8 mouse cellular contexts compared by ENCODE assay signal in the genomic region with DNA sequence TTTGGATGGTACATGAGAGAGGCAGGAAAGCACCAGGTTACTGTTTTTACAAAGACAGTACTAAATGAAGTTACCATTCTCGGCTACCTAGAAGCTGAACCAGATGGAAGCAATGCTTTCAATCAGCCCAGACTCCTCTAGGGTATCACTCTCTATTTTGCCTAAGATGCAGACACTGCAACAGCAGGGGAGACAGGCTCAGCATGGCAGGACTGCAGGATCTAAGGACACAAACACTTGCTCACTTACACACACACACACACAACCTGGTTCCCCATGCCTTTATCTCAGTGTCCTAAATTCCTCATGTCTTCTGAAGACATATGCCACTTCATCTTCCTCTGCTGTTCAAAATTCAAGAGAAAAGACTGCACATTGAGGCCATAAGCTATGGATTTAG.
"Had no signal": no experiment of that assay in that cellular context is flagged by ENCODE, and none has a peak within 500 bp of the region (broad histone marks: within the 10 kb centered on the region; RNA-seq: fewer than 3 reads in every experiment).

No protein-coding gene starts in this region.

- H3K4me2 ChIP-seq: limb, embryonic 13.5 days had no signal

- H3K4me1 ChIP-seq: limb, embryonic 13.5 days had no signal

- DNase-seq: kidney, postnatal 36 days; left cerebral cortex, postnatal 4 days; lung, adult 18-20 months; thymus, adult 18-20 months; thymus, postnatal 14 days had no signal

- H3K9me3 ChIP-seq: limb, embryonic 13.5 days had no signal

- H3K9ac ChIP-seq: limb, embryonic 13.5 days; liver, embryonic 14.5 days had no signal

- H3K36me3 ChIP-seq: limb, embryonic 13.5 days had no signal

- H3K27me3 ChIP-seq: limb, embryonic 13.5 days had no signal

- H3K4me3 ChIP-seq: limb, embryonic 13.5 days had no signal

- H3K27ac ChIP-seq: limb, embryonic 13.5 days; liver, embryonic 14.5 days; stomach, postnatal 0 days had no signal
